Mouse (Mus musculus) hindbrain, postnatal 0 days (tissue): ENCODE data around the gene Tab1. TPM values are rescaled to one million over a fixed set of nuclear protein-coding genes. Genes with fewer than 3 reads are reported as not detected.

ENCODE experiments used
- ATAC-seq: fragments of 200-750 bp; cut with Nextera tagmentation; 2 replicates; pipeline ENCODE4 v1.8.0; 2017; ENCODE audit warnings: mild to moderate bottlenecking, moderate TSS enrichment, moderate library complexity
- DNase-seq: peaks from one replicate; pipeline ENCODE4 v3.0.0-alpha.2; 2015; ENCODE audit warnings: low spot score
- H3K27ac ChIP-seq: fragments of 300-500 bp; sonication (generic); 2 replicates; pipeline ENCODE4 v1.5.1; 2014; ENCODE audit warnings: mild to moderate bottlenecking
- H3K27me3 ChIP-seq: fragments of 300-500 bp; sonication (generic); 2 replicates; pipeline ENCODE4 v1.6.1; 2014; ENCODE audit warnings: low read length, mixed read lengths; ENCODE audit not compliant: insufficient read depth
- H3K36me3 ChIP-seq: fragments of 300-500 bp; sonication (generic); 2 replicates; pipeline ENCODE4 v1.6.1; 2014; ENCODE audit warnings: low read length, mixed read lengths; ENCODE audit not compliant: insufficient read depth
- H3K4me1 ChIP-seq: fragments of 300-500 bp; sonication (generic); 2 replicates; pipeline ENCODE4 v1.6.1; 2014; ENCODE audit warnings: antibody characterized with exemption, low read length, mixed read lengths; ENCODE audit not compliant: insufficient read depth
- H3K4me2 ChIP-seq: fragments of 300-500 bp; sonication (generic); 2 replicates; pipeline ENCODE4 v1.6.1; 2014; ENCODE audit warnings: low read depth, mild to moderate bottlenecking, low read length, moderate library complexity, mixed read lengths
- H3K4me3 ChIP-seq: fragments of 300-500 bp; sonication (generic); 2 replicates; pipeline ENCODE4 v1.5.1; 2014; ENCODE audit warnings: low read length
- H3K9ac ChIP-seq: fragments of 300-500 bp; sonication (generic); replicated peaks from 2 replicates; pipeline ENCODE4 v1.6.1; 2014; ENCODE audit warnings: mild to moderate bottlenecking, low read length, moderate library complexity, mixed read lengths
- H3K9me3 ChIP-seq: fragments of 300-500 bp; sonication (generic); 2 replicates; pipeline ENCODE4 v1.6.1; 2016; ENCODE audit warnings: low read length, mixed read lengths
- CTCF ChIP-seq: IDR thresholded peaks from 2 replicates; pipeline ENCODE4 v1.5.1; 2016; ENCODE audit warnings: antibody characterized with exemption, control low read depth, low read depth
- WGBS: fragments of 180-500 bp; shearing (Covaris S2); extraction: QIAGEN DNeasy Blood & Tissue Kit; methylation state at CpG from one replicate; pipeline ENCODE4 v1.1.7; 2014; 5-methylcytosine and 5-hydroxymethylcytosine counted together
- polyA plus RNA-seq: library from polyadenylated mRNA; unstranded; fragments of >200 nt; fragmentation: Nextera tagmentation; extraction: Ambion mirVana; gene quantifications from 2 replicates; pipeline ENCODE4 v1.2.1, GENCODE M21; 2015
- total RNA-seq: library from RNA; depleted of rRNA; stranded (reverse); fragments of >200 nt; gene quantifications from 2 replicates; pipeline ENCODE4 v1.2.3, GENCODE M21; 2014

The Tab1 gene
- total and polyA plus RNA-seq, 2 experiments from 2014 or later, result 26.5 to 55.0 TPM

GRCm38 (mm10) chr15:80091121-80091955, 41.6 kb upstream of the Tab1 start, which contains the start of the genes Syngr1 and Rpl3:
TSS of gene Syngr1 (plus strand) at chr15:80091334.
TSS of gene Rpl3 (minus strand) at chr15:80091868.
- WGBS, result under 1% methylated on average over 81 of the region's 86 CpGs
- Histone ChIP-seq H3K4me3 (peak within 1 kb of the TSS; percentile 65), H3K4me1 (no peaks in the 10 kb centered on the region; the same call in 1 of the 2 replicates), H3K36me3 (no peaks in the 10 kb centered on the region), H3K27me3 (no peaks in the 10 kb centered on the region), H3K27ac (peak within 1 kb of the TSS; percentile 75), H3K9ac (peak within 1 kb of the TSS; percentile 65), H3K4me2 (peak within 1 kb of the TSS; percentile 74), H3K9me3 (no peaks in the 10 kb centered on the region)
- DNase-seq (peak; percentile 91), ATAC-seq (peak; percentile 71)
- TF ChIP-seq CTCF, result peak; percentile 73

GRCm38 (mm10) chr15:80092041-80092441, 40.9 kb upstream of the Tab1 start:
- peak overlapping the region; percentile 65 for H3K4me3 ChIP-seq
- peaks cover 3% of the 10 kb centered on the region; the same call in 1 of the 2 replicates for H3K4me1 ChIP-seq
- DNase-seq (no peak), ATAC-seq (no peak)
- H3K9ac ChIP-seq, result peak overlapping the region; percentile 65
- no peaks in the 10 kb centered on the region for H3K9me3 ChIP-seq
- no peaks in the 10 kb centered on the region for H3K36me3 ChIP-seq
- peak overlapping the region; percentile 74 for H3K4me2 ChIP-seq
- H3K27me3 ChIP-seq, result no peaks in the 10 kb centered on the region
- WGBS, result 13% methylated on average over 7 of the region's 7 CpGs
- H3K27ac ChIP-seq, result peak overlapping the region; percentile 75; the same call in 1 of the 2 replicates
- no peak for TF ChIP-seq CTCF

GRCm38 (mm10) chr15:80092599-80092998, 40.3 kb upstream of the Tab1 start:
- Histone ChIP-seq H3K4me2 (peak overlapping the region; percentile 74), H3K36me3 (no peaks in the 10 kb centered on the region), H3K9me3 (no peaks in the 10 kb centered on the region), H3K4me1 (peaks cover 7% of the 10 kb centered on the region), H3K27ac (peak overlapping the region; percentile 75), H3K9ac (peak overlapping the region; percentile 65), H3K4me3 (peak overlapping the region; percentile 65), H3K27me3 (no peaks in the 10 kb centered on the region)
- no peak for ATAC-seq
- TF ChIP-seq CTCF, result no peak
- peak; percentile 43 for DNase-seq
- WGBS, result 11% methylated on average over 8 of the region's 8 CpGs

GRCm38 (mm10) chr15:80094201-80094600, 38.7 kb upstream of the Tab1 start:
- TF ChIP-seq CTCF, result no peak

GRCm38 (mm10) chr15:80095596-80095995, 37.3 kb upstream of the Tab1 start:
- no peak for TF ChIP-seq CTCF
- H3K27ac ChIP-seq, result no peak overlapping the region
- H3K36me3 ChIP-seq, result no peaks in the 10 kb centered on the region
- H3K9ac ChIP-seq, result no peak overlapping the region
- no peaks in the 10 kb centered on the region for H3K27me3 ChIP-seq
- no peak overlapping the region for H3K4me2 ChIP-seq
- ATAC-seq (no peak), DNase-seq (no peak)
- H3K4me3 ChIP-seq, result no peak overlapping the region
- H3K4me1 ChIP-seq, result peaks cover 20% of the 10 kb centered on the region
- H3K9me3 ChIP-seq, result no peaks in the 10 kb centered on the region
- WGBS, result 70% methylated on average over 1 of the region's 1 CpGs

More at GRCm38 (mm10) chr15:80094201-80094600, 38.7 kb upstream of the Tab1 start:
- Histone ChIP-seq H3K9ac (no peak overlapping the region), H3K4me3 (no peak overlapping the region), H3K4me1 (peaks cover 20% of the 10 kb centered on the region), H3K4me2 (no peak overlapping the region), H3K9me3 (no peaks in the 10 kb centered on the region), H3K27me3 (no peaks in the 10 kb centered on the region), H3K36me3 (no peaks in the 10 kb centered on the region), H3K27ac (no peak overlapping the region)
- 78% methylated on average over 13 of the region's 13 CpGs for WGBS
- DNase-seq, result no peak
- no peak for ATAC-seq

- ATAC-seq, result no peak
- no peaks in the 10 kb centered on the region for H3K27me3 ChIP-seq
- no peak overlapping the region for H3K4me3 ChIP-seq
- no peak overlapping the region for H3K27ac ChIP-seq
- no peak overlapping the region for H3K9ac ChIP-seq
- H3K4me1 ChIP-seq, result peaks cover 20% of the 10 kb centered on the region
- TF ChIP-seq CTCF, result no peak
- no peak for DNase-seq
- WGBS, result 46% methylated on average over 10 of the region's 10 CpGs
- H3K9me3 ChIP-seq, result no peaks in the 10 kb centered on the region
- no peak overlapping the region for H3K4me2 ChIP-seq
- no peaks in the 10 kb centered on the region for H3K36me3 ChIP-seq
Observed at GRCm38 (mm10) chr15:80096406-80096805, 36.5 kb upstream of the Tab1 start.
